Mouse (Mus musculus) CH12.LX (cell line): ENCODE data around the gene Slc5a11.

Source experiments
- CHD2 ChIP-seq: IDR thresholded peaks from 2 replicates; pipeline ENCODE4 v1.6.1; 2011; ENCODE audit warnings: low read length, improper control_type of control experiment
- CTCF ChIP-seq, 2 experiments: IDR thresholded peaks in 1 of 2; conservative IDR thresholded peaks in 1 of 2; 2 replicates each; pipeline ENCODE4 v1.5.1; 2011 to 2012; ENCODE audit warnings: low read depth in 2 of 2, low read length in 2 of 2, improper control_type of control experiment in 1 of 2, inconsistent platforms in 1 of 2, mild to moderate bottlenecking in 1 of 2, moderate library complexity in 1 of 2
- ELF1 ChIP-seq: IDR thresholded peaks from 2 replicates; pipeline ENCODE4 v1.6.1; 2014; ENCODE audit warnings: low read depth, mild to moderate bottlenecking, inconsistent platforms, low read length, improper control_type of control experiment
- EP300 ChIP-seq: IDR thresholded peaks from 2 replicates; pipeline ENCODE4 v1.6.1; 2011; ENCODE audit warnings: low read length, improper control_type of control experiment
- JUND ChIP-seq: conservative IDR thresholded peaks from 2 replicates; pipeline ENCODE4 v1.6.1; 2011; ENCODE audit warnings: low read depth, low read length, improper control_type of control experiment
- MAX ChIP-seq: IDR thresholded peaks from 2 replicates; pipeline ENCODE4 v1.6.1; 2011; ENCODE audit warnings: low read length, improper control_type of control experiment
- MAZ ChIP-seq: IDR thresholded peaks from 2 replicates; pipeline ENCODE4 v1.6.1; 2012; ENCODE audit warnings: low read depth, mild to moderate bottlenecking, inconsistent platforms, low read length, improper control_type of control experiment, moderate library complexity
- MXI1 ChIP-seq: IDR thresholded peaks from 2 replicates; pipeline ENCODE4 v1.6.1; 2011; ENCODE audit warnings: mild to moderate bottlenecking, low read depth, low read length, improper control_type of control experiment
- POLR2A ChIP-seq: IDR thresholded peaks from 2 replicates; pipeline ENCODE4 v1.6.1; 2011; ENCODE audit warnings: low read depth, mild to moderate bottlenecking, improper control_type of control experiment, low read length
- UBTF ChIP-seq: IDR thresholded peaks from 2 replicates; pipeline ENCODE4 v1.6.1; 2012; ENCODE audit warnings: low read depth, mild to moderate bottlenecking, inconsistent platforms, low read length, improper control_type of control experiment, moderate library complexity

DNA sequence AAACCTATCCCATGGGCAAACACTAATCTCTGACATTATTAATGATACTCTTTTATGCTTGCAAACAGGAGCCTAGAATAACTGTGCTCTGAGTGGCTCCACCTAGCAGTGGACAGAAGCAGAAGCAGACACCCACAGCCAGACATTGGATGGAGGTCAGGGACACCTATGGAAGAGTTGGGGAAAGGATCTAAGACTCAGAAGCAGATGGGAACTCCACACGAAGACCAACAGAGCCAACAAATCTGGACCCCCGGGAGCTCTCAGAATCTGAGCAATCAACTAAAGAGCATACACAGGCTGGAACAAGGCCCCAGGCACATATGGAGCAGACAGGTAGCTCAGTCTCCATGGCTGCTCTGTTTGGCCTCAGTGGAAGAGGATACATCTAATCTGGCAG is 90.8 kb downstream of the Slc5a11 start:
- no peak for TF ChIP-seq MAZ
- no peak for TF ChIP-seq MXI1
- no peak for TF ChIP-seq MAX
- TF ChIP-seq ELF1 = no peak
- TF ChIP-seq CTCF (conservative IDR thresholded peaks at IDR 0.05 in 1 of 2, IDR thresholded peaks at IDR 0.05 in 1 of 2; ENCODE audit: low read depth in 2 of 2, low read length in 2 of 2) = no peak
- TF ChIP-seq JUND = no peak
- TF ChIP-seq UBTF = no peak
- TF ChIP-seq POLR2A = no peak
- no peak for TF ChIP-seq EP300
- no peak for TF ChIP-seq CHD2
